Mouse (Mus musculus): Measurements from ENCODE around the gene Nup160.

DNA sequence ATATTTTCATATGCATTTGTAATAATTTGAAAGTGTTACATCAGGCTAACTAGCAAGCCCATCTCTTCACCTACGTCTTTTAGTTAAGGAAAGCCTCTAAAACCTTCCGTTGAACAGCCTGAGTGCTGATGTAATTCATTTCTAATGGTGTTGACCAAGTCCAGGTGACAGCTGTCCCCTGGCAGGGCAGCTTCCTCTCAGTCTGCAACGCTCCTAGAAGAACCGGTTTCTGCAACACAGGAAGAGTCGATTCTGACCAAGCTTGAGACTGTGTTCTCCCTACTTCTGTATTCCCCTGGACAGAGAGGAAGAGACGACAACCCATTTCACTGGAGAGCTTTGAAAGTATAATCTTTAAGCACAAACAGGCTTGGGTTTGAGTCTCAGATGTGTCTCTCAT lies 21.6 kb upstream of the Nup160 start:
- no peak for TF ChIP-seq CTCF (IDR thresholded peaks at IDR 0.05; ENCODE audit: low read depth)
- no peak for TF ChIP-seq EP300 (IDR thresholded peaks at IDR 0.05; ENCODE audit: low read depth)
